Mouse (Mus musculus) cerebellum, adult 2 months (tissue): ENCODE data around the gene Nfic.

Experiments used
- CTCF ChIP-seq: fragments of 200-500 bp; IDR thresholded peaks from 2 replicates; pipeline ENCODE4 v1.5.1; 2011; ENCODE audit warnings: low read depth, mild to moderate bottlenecking, control low read depth, low read length, moderate library complexity, borderline replicate concordance; ENCODE audit not compliant: insufficient read depth
- POLR2A ChIP-seq: fragments of 200-500 bp; IDR thresholded peaks from 2 replicates; pipeline ENCODE4 v1.6.1; 2011; ENCODE audit warnings: low read length, control low read depth, borderline replicate concordance; ENCODE audit not compliant: insufficient read depth

- TF ChIP-seq CTCF (no peak), POLR2A (no peak)
Measured at GRCm38 (mm10) chr10:81497401-81498270, 42.2 kb upstream of the Nfic start.
